Mouse (Mus musculus) embryonic facial prominence, embryonic 12.5 days (tissue): Measurements from ENCODE around the gene Pate2. TPM values are rescaled to one million over a fixed set of nuclear protein-coding genes. Genes with fewer than 3 reads are reported as not detected.

ENCODE experiments used
- ATAC-seq: fragments of 200-750 bp; cut with Nextera tagmentation; 2 replicates; pipeline ENCODE4 v1.8.0; 2017; ENCODE audit not compliant: insufficient number of reproducible peaks, insufficient read depth, low FRiP score, low TSS enrichment
- H3K27ac ChIP-seq: fragments of 300-500 bp; sonication (generic); 2 replicates; pipeline ENCODE4 v1.5.1; 2016; ENCODE audit warnings: mild to moderate bottlenecking
- H3K27me3 ChIP-seq: fragments of 300-500 bp; sonication (generic); 2 replicates; pipeline ENCODE4 v1.6.1; 2016; ENCODE audit warnings: mild to moderate bottlenecking, moderate library complexity
- H3K36me3 ChIP-seq: fragments of 300-500 bp; sonication (generic); 2 replicates; pipeline ENCODE4 v1.6.1; 2016; ENCODE audit warnings: mild to moderate bottlenecking
- H3K4me1 ChIP-seq: fragments of 300-500 bp; sonication (generic); 2 replicates; pipeline ENCODE4 v1.6.1; 2016
- H3K4me2 ChIP-seq: fragments of 300-500 bp; sonication (generic); replicated peaks from 2 replicates; pipeline ENCODE4 v1.6.1; 2016; ENCODE audit warnings: mild to moderate bottlenecking, moderate library complexity
- H3K4me3 ChIP-seq: fragments of 300-500 bp; sonication (generic); 2 replicates; pipeline ENCODE4 v1.5.1; 2016; ENCODE audit warnings: mild to moderate bottlenecking
- H3K9ac ChIP-seq: fragments of 300-500 bp; sonication (generic); 2 replicates; pipeline ENCODE4 v1.6.1; 2016; ENCODE audit warnings: mild to moderate bottlenecking, moderate library complexity
- H3K9me3 ChIP-seq: fragments of 300-500 bp; sonication (generic); 2 replicates; pipeline ENCODE4 v1.6.1; 2016; ENCODE audit warnings: mild to moderate bottlenecking, moderate library complexity
- WGBS: fragments of 180-500 bp; shearing (Covaris S2); methylation state at CpG from one replicate; pipeline ENCODE4 v1.1.7; 2016; 5-methylcytosine and 5-hydroxymethylcytosine counted together
- polyA plus RNA-seq: library from polyadenylated mRNA; unstranded; fragments of >200 nt; fragmentation: Nextera tagmentation; extraction: Ambion mirVana; gene quantifications from 2 replicates; pipeline ENCODE4 v1.2.1, GENCODE M21; 2016

Gene Pate2
- polyA plus RNA-seq, 1 experiment from 2014 or later, result 1.3 TPM

DNA sequence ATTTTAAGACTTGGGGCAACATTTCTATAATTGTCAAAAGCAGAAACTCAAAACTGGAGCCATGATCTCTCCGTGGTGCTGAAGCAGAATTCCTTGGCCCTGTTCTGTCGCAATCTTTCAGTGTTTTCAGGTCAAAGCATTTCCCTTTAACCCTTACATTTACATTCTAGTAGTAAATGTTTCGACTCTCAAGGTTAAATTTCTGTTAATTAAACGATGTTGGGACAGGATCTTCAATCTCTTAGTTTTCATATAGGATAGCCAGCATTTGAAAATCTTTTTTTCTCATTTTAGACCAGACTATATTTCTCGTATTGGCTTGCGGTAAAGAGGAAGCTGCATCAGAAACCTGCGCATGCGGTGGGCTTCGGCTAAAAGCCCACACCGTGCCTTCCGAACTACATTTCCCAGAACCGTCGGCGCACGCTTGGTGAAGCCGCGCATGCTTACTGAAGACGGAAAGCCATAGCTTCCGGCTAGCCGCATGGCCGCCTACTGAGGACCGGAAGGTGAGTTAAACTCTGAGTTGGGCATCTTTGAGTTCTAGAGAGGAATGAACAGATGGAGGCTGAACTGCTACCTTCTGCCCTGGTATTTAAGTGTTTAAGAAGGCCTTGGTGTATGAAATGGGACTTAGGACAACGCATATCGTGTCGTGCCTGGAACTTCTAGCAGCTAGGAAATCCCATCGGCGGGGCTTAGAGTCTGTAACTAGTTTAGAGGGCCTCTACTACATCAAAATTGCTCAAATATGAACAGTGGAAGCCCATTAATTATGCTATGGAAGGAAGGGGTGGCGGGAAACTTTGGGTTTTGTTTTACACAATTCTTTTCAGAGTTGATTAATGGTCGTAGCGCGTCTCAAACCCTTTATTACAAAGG, 10.8 kb upstream of the Pate2 start:
- ATAC-seq, result peak; percentile 88
- peak overlapping the region; percentile 71 for H3K4me3 ChIP-seq
- H3K27ac ChIP-seq, result peak overlapping the region; percentile 75
- H3K9ac ChIP-seq, result peak overlapping the region; percentile 71
- H3K9me3 ChIP-seq, result no peaks in the 10 kb centered on the region
- H3K4me2 ChIP-seq, result peak overlapping the region; percentile 97
- H3K4me1 ChIP-seq, result peaks cover 16% of the 10 kb centered on the region
- 2% methylated on average over 31 of the region's 31 CpGs for WGBS
- H3K27me3 ChIP-seq, result no peaks in the 10 kb centered on the region
- H3K36me3 ChIP-seq, result peaks cover 11% of the 10 kb centered on the region

- H3K27ac ChIP-seq, result no peak overlapping the region
- peaks cover 16% of the 10 kb centered on the region for H3K4me1 ChIP-seq
- H3K27me3 ChIP-seq, result no peaks in the 10 kb centered on the region
- no peak overlapping the region for H3K4me2 ChIP-seq
- H3K9ac ChIP-seq, result no peak overlapping the region
- peaks cover 28% of the 10 kb centered on the region for H3K36me3 ChIP-seq
- H3K4me3 ChIP-seq, result no peak overlapping the region
- no peaks in the 10 kb centered on the region for H3K9me3 ChIP-seq
- 94% methylated on average over 11 of the region's 11 CpGs for WGBS
- ATAC-seq, result no peak
These were observed 9.0 kb upstream of the Pate2 start for GRCm38 (mm10) chr9:35561076-35561475.

GRCm38 (mm10) chr9:35561583-35561982, 8.5 kb upstream of the Pate2 start:
- no peak overlapping the region for H3K4me2 ChIP-seq
- 86% methylated on average over 6 of the region's 6 CpGs for WGBS
- no peaks in the 10 kb centered on the region for H3K9me3 ChIP-seq
- peaks cover 16% of the 10 kb centered on the region for H3K4me1 ChIP-seq
- no peak overlapping the region for H3K4me3 ChIP-seq
- ATAC-seq, result no peak
- peaks cover 33% of the 10 kb centered on the region for H3K36me3 ChIP-seq
- no peak overlapping the region for H3K9ac ChIP-seq
- H3K27me3 ChIP-seq, result no peaks in the 10 kb centered on the region
- no peak overlapping the region for H3K27ac ChIP-seq

- H3K27me3 ChIP-seq, result no peaks in the 10 kb centered on the region
- no peak overlapping the region for H3K27ac ChIP-seq
- H3K4me2 ChIP-seq, result no peak overlapping the region
- peaks cover 12% of the 10 kb centered on the region for H3K4me1 ChIP-seq
- peaks cover 41% of the 10 kb centered on the region for H3K36me3 ChIP-seq
- ATAC-seq, result no peak
- no peaks in the 10 kb centered on the region for H3K9me3 ChIP-seq
- no peak overlapping the region for H3K4me3 ChIP-seq
- WGBS, result 92% methylated on average over 5 of the region's 5 CpGs
- H3K9ac ChIP-seq, result no peak overlapping the region
These were observed 5.4 kb upstream of the Pate2 start for GRCm38 (mm10) chr9:35564536-35565240.

GRCm38 (mm10) chr9:35567995-35568394, 2.1 kb upstream of the Pate2 start:
- 83% methylated on average over 3 of the region's 3 CpGs for WGBS
- no peak for ATAC-seq

GRCm38 (mm10) chr9:35570663-35571062, 579 bp downstream of the Pate2 start:
- WGBS, result 9% methylated on average over 5 of the region's 5 CpGs
- Histone ChIP-seq H3K4me1 (peaks cover 8% of the 10 kb centered on the region), H3K9ac (0 out of 2 replicates have a peak overlapping the region, but pooled peaks have one; percentile 85), H3K36me3 (peaks cover 17% of the 10 kb centered on the region), H3K4me3 (peak overlapping the region; percentile 83), H3K9me3 (no peaks in the 10 kb centered on the region), H3K27ac (no peak overlapping the region), H3K27me3 (peaks cover 10% of the 10 kb centered on the region), H3K4me2 (peak overlapping the region; percentile 51)
- no peak for ATAC-seq

More at GRCm38 (mm10) chr9:35567995-35568394, 2.1 kb upstream of the Pate2 start:
- Histone ChIP-seq H3K4me1 (peaks cover 5% of the 10 kb centered on the region), H3K36me3 (peaks cover 30% of the 10 kb centered on the region), H3K27ac (no peak overlapping the region), H3K4me2 (no peak overlapping the region), H3K9me3 (no peaks in the 10 kb centered on the region), H3K4me3 (no peak overlapping the region), H3K9ac (no peak overlapping the region), H3K27me3 (no peaks in the 10 kb centered on the region)

DNA sequence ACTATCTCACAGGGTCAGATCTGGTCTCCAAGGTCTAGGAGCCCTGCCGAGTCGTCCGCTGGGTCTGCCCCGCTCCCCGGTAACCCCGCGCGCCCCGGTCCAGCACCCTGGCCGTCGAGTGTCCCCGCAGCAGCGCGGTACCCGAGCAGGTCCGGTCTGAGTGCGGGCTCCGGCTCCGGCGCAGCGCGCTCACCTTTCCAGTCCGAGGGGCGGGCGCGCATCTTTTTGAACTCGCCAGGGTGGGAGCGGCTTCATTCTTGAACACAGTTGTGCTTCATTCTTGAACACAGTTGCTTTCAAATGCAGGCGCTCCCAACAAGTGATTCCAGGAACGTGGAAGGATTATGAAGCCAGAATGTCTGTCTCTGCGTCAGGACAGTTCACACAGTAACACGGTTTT, 4.3 kb downstream of the Pate2 start:
- peaks cover 10% of the 10 kb centered on the region for H3K27me3 ChIP-seq
- ATAC-seq, result no peak
- peak overlapping the region; percentile 31 for H3K4me3 ChIP-seq
- H3K4me2 ChIP-seq, result peak overlapping the region; percentile 59
- peak overlapping the region; percentile 39; the same call in 1 of the 2 replicates for H3K9ac ChIP-seq
- H3K4me1 ChIP-seq, result 0 out of 2 replicates have a peak, but pooled peaks cover 4% of the 10 kb centered on the region
- WGBS, result 4% methylated on average over 32 of the region's 32 CpGs
- no peaks in the 10 kb centered on the region for H3K9me3 ChIP-seq
- no peak overlapping the region for H3K27ac ChIP-seq
- H3K36me3 ChIP-seq, result no peaks in the 10 kb centered on the region

DNA sequence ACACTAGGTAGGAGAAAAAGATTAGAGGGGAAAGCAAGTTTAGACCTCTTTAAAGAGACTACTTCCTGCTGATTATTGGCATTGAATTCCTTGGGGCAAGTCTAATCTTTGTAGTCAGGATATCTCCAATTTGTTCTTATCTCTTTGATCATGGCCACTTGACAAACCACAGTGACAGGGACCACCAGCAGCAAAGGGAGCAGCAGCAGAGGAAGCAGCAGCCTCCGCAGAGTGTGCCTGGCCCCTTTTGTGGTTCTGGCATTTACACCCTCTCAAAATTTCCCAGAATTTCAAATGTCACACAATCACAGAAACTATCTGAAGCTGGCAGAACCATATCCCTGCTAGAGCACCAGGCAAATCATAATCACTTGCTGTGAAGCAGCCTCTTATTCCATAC, 17.6 kb downstream of the Pate2 start:
- H3K4me3 ChIP-seq, result no peak overlapping the region
- H3K36me3 ChIP-seq, result no peaks in the 10 kb centered on the region
- H3K27ac ChIP-seq, result no peak overlapping the region
- H3K4me2 ChIP-seq, result no peak overlapping the region
- H3K9ac ChIP-seq, result no peak overlapping the region
- no peaks in the 10 kb centered on the region for H3K9me3 ChIP-seq
- no peaks in the 10 kb centered on the region for H3K27me3 ChIP-seq
- ATAC-seq, result no peak
- H3K4me1 ChIP-seq, result no peaks in the 10 kb centered on the region
- 47% methylated on average over 1 of the region's 1 CpGs for WGBS

- no peaks in the 10 kb centered on the region for H3K9me3 ChIP-seq
- WGBS, result 13% methylated on average over 2 of the region's 2 CpGs
- ATAC-seq, result no peak
- H3K4me3 ChIP-seq, result no peak overlapping the region
- H3K4me2 ChIP-seq, result no peak overlapping the region
- H3K36me3 ChIP-seq, result no peaks in the 10 kb centered on the region
- no peak overlapping the region for H3K27ac ChIP-seq
- no peak overlapping the region for H3K9ac ChIP-seq
- no peaks in the 10 kb centered on the region for H3K27me3 ChIP-seq
- H3K4me1 ChIP-seq, result no peaks in the 10 kb centered on the region
These were observed 22.8 kb downstream of the Pate2 start for GRCm38 (mm10) chr9:35592903-35593302.

DNA sequence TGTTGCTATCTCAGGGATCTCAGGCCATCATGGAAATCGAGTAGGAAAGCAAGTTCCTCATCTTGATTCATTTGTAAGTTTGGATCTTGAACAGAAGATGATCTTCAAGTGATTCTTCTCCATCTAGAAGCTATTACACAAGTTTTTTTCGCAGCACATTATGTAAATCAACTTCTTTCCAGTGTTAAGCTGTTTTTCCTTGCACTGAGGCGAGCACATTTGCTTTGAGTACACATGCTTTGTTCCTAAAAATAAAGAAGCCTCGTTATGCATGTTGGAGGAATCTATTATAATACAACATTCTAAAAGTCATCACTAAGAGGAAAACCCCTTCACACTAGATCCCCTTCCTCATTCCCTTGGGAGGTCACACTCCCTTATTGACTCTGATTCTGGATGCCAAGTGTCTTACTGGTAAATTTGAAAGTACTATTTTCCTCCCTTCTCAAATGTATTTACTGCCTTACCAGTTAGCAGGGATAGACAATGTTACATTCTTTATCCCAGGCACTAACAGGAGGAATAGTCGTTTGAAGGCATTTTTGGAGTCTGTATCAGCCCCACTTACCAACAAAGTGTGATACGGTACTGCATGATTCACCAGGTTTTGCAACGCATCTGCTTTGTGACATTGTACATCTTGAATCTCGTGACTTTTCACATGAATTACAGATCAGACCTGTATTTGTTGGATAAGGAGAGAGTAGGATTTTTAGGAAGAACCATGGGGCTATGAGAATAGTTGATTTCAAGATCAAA, 37.7 kb downstream of the Pate2 start:
- no peaks in the 10 kb centered on the region for H3K36me3 ChIP-seq
- ATAC-seq, result no peak
- no peaks in the 10 kb centered on the region for H3K4me1 ChIP-seq
- WGBS, result 68% methylated on average over 8 of the region's 8 CpGs
- no peaks in the 10 kb centered on the region for H3K27me3 ChIP-seq
- H3K4me2 ChIP-seq, result no peak overlapping the region
- no peaks in the 10 kb centered on the region for H3K9me3 ChIP-seq
- H3K27ac ChIP-seq, result no peak overlapping the region
- no peak overlapping the region for H3K9ac ChIP-seq
- no peak overlapping the region for H3K4me3 ChIP-seq

DNA sequence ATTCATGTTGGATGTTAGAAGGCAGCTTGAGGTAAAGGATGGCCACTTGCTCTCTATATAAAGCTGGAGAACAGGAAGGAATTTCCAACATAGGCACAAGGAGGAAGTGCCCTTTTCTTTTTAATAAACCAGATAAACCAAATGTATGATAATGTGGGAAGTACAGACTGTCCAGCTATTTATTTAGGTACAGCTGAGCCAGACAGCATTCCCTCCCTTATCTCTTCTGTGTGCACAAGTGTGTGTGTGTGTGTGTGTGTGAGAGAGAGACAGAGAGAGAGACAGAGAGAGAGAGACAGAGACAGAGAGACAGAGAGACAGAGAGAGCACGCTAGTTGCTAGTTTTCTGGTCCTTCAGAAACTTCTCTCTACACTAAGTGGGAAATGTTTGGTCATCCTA, 41.8 kb downstream of the Pate2 start, which contains the start of gene Pate4:
Gene Pate4, minus strand, starts transcription at position 101 of the 400 bp plus-strand sequence.
- Histone ChIP-seq H3K4me1 (no peaks in the 10 kb centered on the region), H3K9ac (no peak within 1 kb of the TSS), H3K4me2 (no peak within 1 kb of the TSS), H3K9me3 (no peaks in the 10 kb centered on the region), H3K4me3 (no peak within 1 kb of the TSS), H3K27me3 (no peaks in the 10 kb centered on the region), H3K36me3 (no peaks in the 10 kb centered on the region), H3K27ac (no peak within 1 kb of the TSS)
- WGBS, result 83% methylated on average over 1 of the region's 1 CpGs
- no peak for ATAC-seq
